Mouse (Mus musculus): ENCODE measurements around the gene Galm. TPM values are rescaled to one million over a fixed set of nuclear protein-coding genes. Genes with fewer than 3 reads are reported as not detected.

Gene Galm
- total and polyA plus RNA-seq, 3 experiments: 5.5 to 21.2 (median 16.7) TPM

- DNase-seq: no peak
These were observed 1.3 kb downstream of the Galm start for GRCm38 (mm10) chr17:80128476-80128990.

GRCm38 (mm10) chr17:80129387-80129786 is 2.1 kb downstream of the Galm start:
- DNase-seq: no peak

GRCm38 (mm10) chr17:80130718-80131430 is 3.6 kb downstream of the Galm start:
- DNase-seq: no peak

GRCm38 (mm10) chr17:80131431-80131766 is 4.1 kb downstream of the Galm start:
- no peak for DNase-seq

GRCm38 (mm10) chr17:80131838-80132237 is 4.6 kb downstream of the Galm start:
- DNase-seq: no peak

GRCm38 (mm10) chr17:80132502-80132901 is 5.2 kb downstream of the Galm start:
- no peak for DNase-seq

GRCm38 (mm10) chr17:80138434-80139162 is 11.3 kb downstream of the Galm start:
- DNase-seq: peak; percentile 25

GRCm38 (mm10) chr17:80139753-80140444 is 12.6 kb downstream of the Galm start:
- DNase-seq: no peak

GRCm38 (mm10) chr17:80143478-80144232 is 16.4 kb downstream of the Galm start:
- no peak for DNase-seq

GRCm38 (mm10) chr17:80145210-80145609 is 17.9 kb downstream of the Galm start:
- DNase-seq: no peak

GRCm38 (mm10) chr17:80145771-80146170 is 18.5 kb downstream of the Galm start:
- DNase-seq: no peak

- peak; percentile 82 for DNase-seq
These were observed 21.1 kb downstream of the Galm start for GRCm38 (mm10) chr17:80148053-80148994.

GRCm38 (mm10) chr17:80148995-80149388 is 21.7 kb downstream of the Galm start:
- DNase-seq: no peak

GRCm38 (mm10) chr17:80151353-80151752 is 24.1 kb downstream of the Galm start:
- no peak for DNase-seq

- DNase-seq: no peak
These were observed 25.7 kb downstream of the Galm start for GRCm38 (mm10) chr17:80152767-80153630.

- no peak for DNase-seq
These were observed 26.4 kb downstream of the Galm start for GRCm38 (mm10) chr17:80153631-80154030.

GRCm38 (mm10) chr17:80156905-80157304 is 29.6 kb downstream of the Galm start:
- no peak for DNase-seq

GRCm38 (mm10) chr17:80157489-80157888 is 30.2 kb downstream of the Galm start:
- no peak for DNase-seq

GRCm38 (mm10) chr17:80160454-80160853 is 33.2 kb downstream of the Galm start:
- DNase-seq: peak; percentile 68

GRCm38 (mm10) chr17:80163991-80164390 is 36.7 kb downstream of the Galm start:
- no peak for DNase-seq
